ENCODE assay signal across 15 mouse cellular contexts in the genomic region with DNA sequence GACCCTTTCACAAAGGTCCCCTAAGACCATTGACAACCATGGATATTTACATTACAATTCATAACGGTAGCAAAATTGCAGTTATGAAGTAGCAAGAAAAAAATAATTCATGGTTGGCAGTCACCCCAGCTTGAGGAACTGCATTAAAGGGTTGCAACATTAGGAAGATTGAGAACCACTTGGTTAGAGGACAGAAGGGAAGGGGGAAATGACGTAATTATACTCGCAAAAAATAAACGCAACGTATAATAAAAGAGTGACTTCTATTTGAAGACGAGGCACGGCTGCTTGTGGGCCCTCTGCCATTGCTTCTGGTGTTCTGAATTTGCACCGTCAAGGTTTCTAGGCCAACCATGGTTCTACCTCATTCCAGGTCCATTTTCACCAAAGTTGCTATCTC. TPM values are rescaled to one million over a fixed set of nuclear protein-coding genes. Genes with fewer than 3 reads are reported as not detected.
"Had no signal": no experiment of that assay in that cellular context is flagged by ENCODE, and none has a peak within 500 bp of the region (broad histone marks: within the 10 kb centered on the region; RNA-seq: fewer than 3 reads in every experiment).

No protein-coding gene starts in this region.

- DNase-seq: kidney, adult 18-20 months; kidney, postnatal 10 days; layer of hippocampus, postnatal 36 days; lung, embryonic 14.5 days; right cerebral cortex, postnatal 14 days; thymus, postnatal 4 days had no signal

- ATAC-seq: intestine, embryonic 15.5 days; midbrain, embryonic 16.5 days had no signal

- H3K4me3 ChIP-seq: intestine, embryonic 15.5 days; limb, embryonic 15.5 days; liver, embryonic 15.5 days; megakaryocyte, embryonic 14.5 days; midbrain, embryonic 12.5 days had no signal

- H3K9ac ChIP-seq: intestine, embryonic 15.5 days; limb, embryonic 15.5 days; liver, embryonic 15.5 days; lung, embryonic 14.5 days; midbrain, embryonic 12.5 days had no signal

- H3K4me2 ChIP-seq: intestine, embryonic 15.5 days; limb, embryonic 15.5 days; liver, embryonic 15.5 days; lung, embryonic 14.5 days; midbrain, embryonic 12.5 days had no signal

- H3K9me3 ChIP-seq: intestine, embryonic 15.5 days; limb, embryonic 15.5 days; liver, embryonic 15.5 days; megakaryocyte, embryonic 14.5 days; midbrain, embryonic 12.5 days had no signal

- H3K36me3 ChIP-seq: intestine, embryonic 15.5 days; limb, embryonic 15.5 days; liver, embryonic 15.5 days; midbrain, embryonic 12.5 days had no signal

- H3K27me3 ChIP-seq: intestine, embryonic 15.5 days; limb, embryonic 15.5 days; liver, embryonic 15.5 days; megakaryocyte, embryonic 14.5 days; midbrain, embryonic 12.5 days had no signal

- H3K27ac ChIP-seq: intestine, embryonic 15.5 days; limb, embryonic 15.5 days; liver, embryonic 15.5 days; midbrain, embryonic 12.5 days had no signal

- H3K4me1 ChIP-seq: intestine, embryonic 15.5 days; limb, embryonic 15.5 days; liver, embryonic 15.5 days; midbrain, embryonic 12.5 days had no signal

RNA-seq across cellular contexts. Expression of a gene that starts 53.8 kb away (rescaled TPM):
- total RNA-seq: layer of hippocampus, postnatal 36 days had no signal
- polyA plus RNA-seq: kidney, embryonic 14.5 days; limb, embryonic 11.5 days; lung, embryonic 14.5 days; midbrain, embryonic 16.5 days; neural tube, embryonic 14.5 days had no signal
